Mouse (Mus musculus) limb, embryonic 13.5 days (tissue): ENCODE data around the gene Actr5. TPM values are rescaled to one million over a fixed set of nuclear protein-coding genes. Genes with fewer than 3 reads are reported as not detected.
A peak's percentile ranks its signal among the peaks of the same experiment; 100 is the strongest.

Experiments
- ATAC-seq: fragments of 200-750 bp; cut with Nextera tagmentation; 2 replicates; pipeline ENCODE4 v1.8.0; 2017; ENCODE audit warnings: low read depth, moderate number of reproducible peaks, moderate TSS enrichment; ENCODE audit not compliant: low FRiP score
- H3K27ac ChIP-seq: fragments of 300-500 bp; sonication (generic); 2 replicates; pipeline ENCODE4 v1.5.1; 2015; ENCODE audit warnings: inconsistent platforms, mild to moderate bottlenecking, moderate library complexity
- H3K27me3 ChIP-seq: fragments of 300-500 bp; sonication (generic); 2 replicates; pipeline ENCODE4 v1.6.1; 2015; ENCODE audit warnings: mild to moderate bottlenecking, inconsistent platforms
- H3K36me3 ChIP-seq: fragments of 300-500 bp; sonication (generic); 2 replicates; pipeline ENCODE4 v1.6.1; 2015; ENCODE audit warnings: inconsistent platforms, mild to moderate bottlenecking, moderate library complexity
- H3K4me1 ChIP-seq: fragments of 300-500 bp; sonication (generic); 2 replicates; pipeline ENCODE4 v1.6.1; 2015; ENCODE audit warnings: inconsistent platforms
- H3K4me2 ChIP-seq: fragments of 300-500 bp; sonication (generic); replicated peaks from 2 replicates; pipeline ENCODE4 v1.6.1; 2015; ENCODE audit warnings: inconsistent platforms, mild to moderate bottlenecking, moderate library complexity
- H3K4me3 ChIP-seq: fragments of 300-500 bp; sonication (generic); 2 replicates; pipeline ENCODE4 v1.5.1; 2015; ENCODE audit warnings: moderate library complexity, mild to moderate bottlenecking, inconsistent platforms
- H3K9ac ChIP-seq: fragments of 300-500 bp; sonication (generic); 2 replicates; pipeline ENCODE4 v1.6.1; 2015; ENCODE audit warnings: mild to moderate bottlenecking, inconsistent platforms
- H3K9me3 ChIP-seq: fragments of 300-500 bp; sonication (generic); 2 replicates; pipeline ENCODE4 v1.6.1; 2016; ENCODE audit warnings: inconsistent platforms
- WGBS: fragments of 180-500 bp; shearing (Covaris S2); methylation state at CpG from one replicate; pipeline ENCODE4 v1.1.7; 2015; 5-methylcytosine and 5-hydroxymethylcytosine counted together
- polyA plus RNA-seq: library from polyadenylated mRNA; unstranded; fragments of >200 nt; fragmentation: Nextera tagmentation; extraction: Ambion mirVana; gene quantifications from 2 replicates; pipeline ENCODE4 v1.2.1, GENCODE M21; 2015

Gene Actr5
- polyA plus RNA-seq, 1 experiment from 2014 or later, result 14.1 TPM

DNA sequence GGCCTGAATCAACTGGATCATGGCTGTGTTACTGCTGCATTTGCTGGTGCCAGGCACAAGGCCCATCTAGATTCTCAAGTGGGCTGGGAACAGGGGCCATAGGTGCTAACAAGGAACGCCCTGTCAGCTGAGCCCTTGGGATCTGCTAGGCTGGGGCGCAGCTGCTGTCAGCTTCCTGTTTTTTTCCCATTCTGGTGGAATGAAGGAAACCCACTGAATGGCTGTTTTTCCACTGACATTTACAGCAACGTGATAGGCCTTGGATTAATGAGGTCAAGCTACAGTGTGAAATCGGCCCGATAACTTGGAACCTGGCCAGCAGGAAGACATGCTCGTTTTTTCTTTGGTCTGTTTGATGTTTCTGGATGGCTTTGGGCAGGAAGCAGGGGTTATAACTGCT lies 48.1 kb downstream of the Actr5 start:
- H3K4me2 ChIP-seq, result no peak overlapping the region
- H3K9me3 ChIP-seq, result no peaks in the 10 kb centered on the region
- H3K9ac ChIP-seq, result no peak overlapping the region
- H3K27ac ChIP-seq, result no peak overlapping the region
- peaks cover 34% of the 10 kb centered on the region for H3K4me1 ChIP-seq
- no peaks in the 10 kb centered on the region for H3K36me3 ChIP-seq
- WGBS, result 13% methylated on average over 6 of the region's 6 CpGs
- no peak overlapping the region for H3K4me3 ChIP-seq
- peaks cover 33% of the 10 kb centered on the region for H3K27me3 ChIP-seq
- peak; percentile 37; the same call in 1 of the 2 replicates for ATAC-seq

DNA sequence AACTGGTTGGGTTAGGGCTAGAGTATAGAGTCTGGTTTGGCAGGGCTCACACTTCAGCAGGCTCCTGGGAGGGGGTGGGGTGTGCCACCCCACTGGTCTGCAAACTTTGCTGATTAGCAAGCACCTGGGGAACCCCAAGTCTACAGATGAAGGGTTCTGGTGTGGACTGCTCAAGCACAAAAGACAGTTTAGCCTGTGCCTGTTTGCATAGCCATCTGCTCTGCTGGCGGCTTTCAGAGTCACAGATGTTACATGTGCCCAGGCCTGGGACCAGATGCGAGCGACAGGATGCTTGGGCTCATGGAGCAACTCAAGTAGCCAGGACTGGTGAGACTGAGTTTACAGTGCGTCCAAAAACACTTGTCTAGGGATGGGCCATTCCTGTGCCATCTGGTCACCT lies 48.8 kb downstream of the Actr5 start:
- H3K27ac ChIP-seq, result no peak overlapping the region
- ATAC-seq, result no peak

DNA sequence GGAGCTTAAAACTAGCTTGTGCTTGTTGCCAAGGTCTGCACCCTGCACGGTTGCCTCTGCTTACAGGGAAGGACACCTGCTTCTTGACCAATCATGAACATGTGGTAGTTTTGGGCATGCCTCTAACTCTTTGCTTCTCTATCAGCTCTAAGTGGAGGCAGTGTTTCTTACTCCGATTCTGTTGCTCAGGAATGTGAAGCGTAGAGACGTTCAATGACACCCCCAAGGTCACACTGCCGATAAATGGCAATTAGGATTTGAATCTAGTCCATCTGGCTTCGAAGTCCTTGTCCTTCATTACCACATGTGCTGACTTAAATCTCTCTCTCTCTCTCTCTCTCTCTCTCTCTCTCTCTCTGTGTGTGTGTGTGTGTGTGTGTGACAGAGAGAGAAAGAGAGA lies 49.4 kb downstream of the Actr5 start:
- no peak overlapping the region for H3K9ac ChIP-seq
- no peaks in the 10 kb centered on the region for H3K9me3 ChIP-seq
- H3K4me1 ChIP-seq, result peaks cover 21% of the 10 kb centered on the region
- no peak for ATAC-seq
- no peak overlapping the region for H3K27ac ChIP-seq
- H3K36me3 ChIP-seq, result no peaks in the 10 kb centered on the region
- no peak overlapping the region for H3K4me2 ChIP-seq
- 69% methylated on average over 6 of the region's 6 CpGs for WGBS
- peaks cover 20% of the 10 kb centered on the region for H3K27me3 ChIP-seq
- no peak overlapping the region for H3K4me3 ChIP-seq

More for the DNA sequence above, 48.8 kb downstream of the Actr5 start:
- Histone ChIP-seq H3K36me3 (no peaks in the 10 kb centered on the region), H3K4me1 (peaks cover 27% of the 10 kb centered on the region), H3K27me3 (peaks cover 27% of the 10 kb centered on the region), H3K4me3 (no peak overlapping the region), H3K9me3 (no peaks in the 10 kb centered on the region), H3K4me2 (0 out of 2 replicates have a peak overlapping the region, but pooled peaks have one; percentile 14), H3K9ac (no peak overlapping the region)
- WGBS, result 33% methylated on average over 4 of the region's 4 CpGs

DNA sequence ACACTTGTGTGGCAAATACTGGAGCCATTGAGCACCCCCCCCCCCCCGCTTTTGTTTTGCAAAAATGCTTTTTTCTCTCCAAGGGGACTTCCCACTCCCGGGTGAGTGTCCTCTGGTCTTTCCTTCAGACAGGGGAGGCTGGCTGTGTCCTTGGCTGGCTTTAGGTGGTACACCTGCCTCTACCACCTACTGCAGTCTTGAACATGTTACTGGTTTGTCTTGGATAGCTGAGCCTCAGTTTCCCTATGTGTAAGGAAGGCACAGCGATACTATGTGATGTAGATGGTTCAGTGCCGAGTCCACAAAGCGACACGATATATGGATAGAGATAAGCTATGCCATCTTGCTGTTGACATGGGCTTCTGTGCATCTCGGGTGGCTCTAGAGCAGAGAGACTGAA lies 50.1 kb downstream of the Actr5 start:
- Histone ChIP-seq H3K4me2 (no peak overlapping the region), H3K36me3 (no peaks in the 10 kb centered on the region), H3K27ac (no peak overlapping the region), H3K27me3 (peaks cover 14% of the 10 kb centered on the region), H3K9me3 (no peaks in the 10 kb centered on the region), H3K4me3 (no peak overlapping the region), H3K4me1 (peaks cover 19% of the 10 kb centered on the region), H3K9ac (no peak overlapping the region)
- ATAC-seq, result no peak
- WGBS, result 85% methylated on average over 7 of the region's 7 CpGs

GRCm38 (mm10) chr2:158675161-158675560 lies 50.5 kb downstream of the Actr5 start:
- Histone ChIP-seq H3K27me3 (peaks cover 10% of the 10 kb centered on the region), H3K27ac (no peak overlapping the region), H3K4me1 (peaks cover 19% of the 10 kb centered on the region), H3K4me2 (no peak overlapping the region), H3K4me3 (no peak overlapping the region), H3K9me3 (no peaks in the 10 kb centered on the region), H3K36me3 (no peaks in the 10 kb centered on the region), H3K9ac (no peak overlapping the region)
- 71% methylated on average over 6 of the region's 6 CpGs for WGBS
- ATAC-seq, result no peak

DNA sequence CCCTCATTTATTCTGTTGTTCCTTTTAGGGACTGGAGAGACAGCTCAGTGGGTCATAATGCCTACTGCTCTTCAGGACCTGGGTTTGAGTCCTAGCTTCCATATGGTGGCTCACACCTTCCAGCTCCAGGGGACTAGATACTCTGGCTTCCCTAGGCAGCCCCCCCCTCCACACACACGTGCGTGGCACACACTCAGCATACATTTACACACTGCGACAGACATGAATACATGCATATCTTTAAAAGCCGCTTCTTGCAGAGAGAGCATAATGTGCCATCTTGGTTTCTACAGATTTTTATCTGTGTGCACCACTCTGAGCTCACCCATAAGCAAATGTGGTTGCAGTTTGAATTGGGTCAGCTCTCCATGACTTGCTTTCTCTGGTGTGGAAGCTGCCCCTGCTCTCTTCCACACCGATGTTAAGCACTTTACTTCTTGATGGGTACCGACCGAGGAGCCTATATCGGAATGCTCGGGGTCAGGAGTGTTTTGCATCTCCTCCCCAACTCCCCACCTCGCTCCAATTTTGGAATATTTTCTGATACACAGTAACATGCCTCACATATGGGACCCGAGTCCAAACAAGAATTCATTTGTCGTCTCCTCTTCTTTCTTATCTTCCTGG lies 51.3 kb downstream of the Actr5 start:
- ATAC-seq, result no peak
- Histone ChIP-seq H3K9me3 (no peaks in the 10 kb centered on the region), H3K4me2 (no peak overlapping the region), H3K4me3 (no peak overlapping the region), H3K27ac (no peak overlapping the region), H3K36me3 (no peaks in the 10 kb centered on the region), H3K9ac (no peak overlapping the region), H3K27me3 (peaks cover 1% of the 10 kb centered on the region; the same call in 1 of the 2 replicates), H3K4me1 (peaks cover 19% of the 10 kb centered on the region)
- WGBS, result 90% methylated on average over 12 of the region's 12 CpGs

GRCm38 (mm10) chr2:158677946-158678345 lies 53.3 kb downstream of the Actr5 start:
- H3K36me3 ChIP-seq, result no peaks in the 10 kb centered on the region
- no peaks in the 10 kb centered on the region; the same call in 1 of the 2 replicates for H3K27me3 ChIP-seq
- H3K9me3 ChIP-seq, result no peaks in the 10 kb centered on the region
- H3K9ac ChIP-seq, result no peak overlapping the region
- H3K4me3 ChIP-seq, result no peak overlapping the region
- ATAC-seq, result no peak
- peaks cover 18% of the 10 kb centered on the region for H3K4me1 ChIP-seq
- no peak overlapping the region for H3K27ac ChIP-seq
- H3K4me2 ChIP-seq, result no peak overlapping the region
- 71% methylated on average over 8 of the region's 8 CpGs for WGBS

DNA sequence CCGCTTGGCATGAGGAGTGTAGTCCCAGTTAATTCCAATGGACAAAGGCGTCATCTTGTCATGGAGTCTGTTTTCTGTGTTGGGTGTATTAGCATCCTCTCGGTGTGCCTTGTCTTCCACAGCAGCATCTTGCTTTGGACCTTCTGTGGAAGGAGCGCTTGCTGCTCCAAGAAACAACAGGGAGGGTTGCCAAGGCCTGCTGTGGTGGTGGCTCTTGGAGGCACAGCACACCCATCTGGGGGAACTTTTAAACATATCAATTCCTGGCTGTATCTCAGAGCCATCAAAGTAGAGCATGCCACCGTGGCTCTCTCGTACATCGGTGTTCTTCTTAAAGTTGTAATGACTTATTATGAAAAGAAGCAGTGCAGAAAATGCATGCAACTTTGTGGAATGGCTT lies 54.4 kb downstream of the Actr5 start:
- H3K4me3 ChIP-seq, result no peak overlapping the region
- no peak for ATAC-seq
- H3K27me3 ChIP-seq, result no peaks in the 10 kb centered on the region; the same call in 1 of the 2 replicates
- H3K36me3 ChIP-seq, result no peaks in the 10 kb centered on the region
- no peak overlapping the region for H3K27ac ChIP-seq
- H3K4me1 ChIP-seq, result peaks cover 11% of the 10 kb centered on the region
- H3K9me3 ChIP-seq, result no peaks in the 10 kb centered on the region
- no peak overlapping the region for H3K4me2 ChIP-seq
- 92% methylated on average over 7 of the region's 7 CpGs for WGBS
- no peak overlapping the region for H3K9ac ChIP-seq

GRCm38 (mm10) chr2:158680357-158680889 lies 55.7 kb downstream of the Actr5 start:
- H3K9me3 ChIP-seq, result no peaks in the 10 kb centered on the region
- no peaks in the 10 kb centered on the region; the same call in 1 of the 2 replicates for H3K27me3 ChIP-seq
- H3K36me3 ChIP-seq, result no peaks in the 10 kb centered on the region
- no peak overlapping the region for H3K9ac ChIP-seq
- H3K27ac ChIP-seq, result no peak overlapping the region
- no peak overlapping the region for H3K4me3 ChIP-seq
- 79% methylated on average over 10 of the region's 10 CpGs for WGBS
- H3K4me1 ChIP-seq, result peaks cover 7% of the 10 kb centered on the region
- H3K4me2 ChIP-seq, result no peak overlapping the region
- no peak for ATAC-seq

GRCm38 (mm10) chr2:158681714-158682113 lies 57.0 kb downstream of the Actr5 start:
- Histone ChIP-seq H3K9me3 (no peaks in the 10 kb centered on the region), H3K9ac (no peak overlapping the region), H3K4me3 (no peak overlapping the region), H3K36me3 (no peaks in the 10 kb centered on the region), H3K27ac (no peak overlapping the region), H3K4me2 (no peak overlapping the region), H3K4me1 (peaks cover 7% of the 10 kb centered on the region), H3K27me3 (no peaks in the 10 kb centered on the region)
- WGBS, result 86% methylated on average over 6 of the region's 6 CpGs
- ATAC-seq, result no peak

DNA sequence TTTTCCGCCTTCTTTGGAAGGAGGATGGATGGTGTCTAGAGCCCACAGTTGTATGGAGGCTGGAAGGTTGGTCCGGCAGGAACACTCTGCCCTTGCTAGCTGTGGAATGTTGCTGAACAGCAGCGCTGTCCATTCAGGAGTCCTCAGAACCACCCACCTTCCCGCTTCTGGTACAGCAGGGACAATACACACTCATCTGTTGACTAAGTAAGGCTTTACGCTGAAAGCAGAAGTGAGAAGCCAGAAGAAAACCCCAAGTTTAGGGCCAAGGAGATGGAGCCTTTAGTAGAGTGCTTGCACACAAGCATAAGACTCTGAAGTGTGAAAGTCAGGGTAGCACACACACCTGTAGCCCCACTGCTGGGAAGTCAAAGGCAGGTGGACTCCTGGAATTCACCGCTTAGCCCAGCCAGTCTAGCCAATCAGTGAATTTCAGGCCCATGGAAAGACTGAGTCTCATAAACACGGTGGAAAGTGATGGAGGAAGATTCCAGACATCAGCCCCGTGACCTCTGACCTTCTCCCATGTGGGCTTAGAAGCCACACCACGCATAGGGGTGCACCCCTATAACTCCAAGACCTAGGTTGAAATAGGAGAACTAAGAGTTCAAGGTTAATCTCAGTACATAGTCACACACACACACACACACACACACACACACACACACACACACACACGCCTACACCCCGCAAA lies 57.8 kb downstream of the Actr5 start:
- Histone ChIP-seq H3K4me1 (peaks cover 7% of the 10 kb centered on the region), H3K27me3 (no peaks in the 10 kb centered on the region), H3K4me3 (no peak overlapping the region), H3K9me3 (no peaks in the 10 kb centered on the region), H3K9ac (no peak overlapping the region), H3K27ac (no peak overlapping the region), H3K36me3 (no peaks in the 10 kb centered on the region), H3K4me2 (no peak overlapping the region)
- ATAC-seq, result no peak
- 46% methylated on average over 11 of the region's 11 CpGs for WGBS

- Histone ChIP-seq H3K36me3 (no peaks in the 10 kb centered on the region), H3K9me3 (no peaks in the 10 kb centered on the region), H3K4me2 (no peak overlapping the region), H3K9ac (no peak overlapping the region), H3K4me1 (peaks cover 7% of the 10 kb centered on the region), H3K27ac (no peak overlapping the region), H3K27me3 (no peaks in the 10 kb centered on the region), H3K4me3 (no peak overlapping the region)
- 2% methylated on average over 4 of the region's 4 CpGs for WGBS
- ATAC-seq, result no peak
These were observed 58.3 kb downstream of the Actr5 start for GRCm38 (mm10) chr2:158683038-158683413.
